Mouse (Mus musculus) C2C12 (cell line): ENCODE measurements around the gene Enkur.

Experiments used
- CEBPB ChIP-seq: IDR thresholded peaks from one replicate; pipeline ENCODE4 v1.6.1; 2011; ENCODE audit warnings: low read depth, mild to moderate bottlenecking, control low read depth, moderate library complexity
- CTCF ChIP-seq: IDR thresholded peaks from one replicate; pipeline ENCODE4 v1.5.1; 2011; ENCODE audit not compliant: control insufficient read depth, insufficient read depth, insufficient read length
- FOSL1 ChIP-seq: IDR thresholded peaks from one replicate; pipeline ENCODE4 v1.8.0; 2011; ENCODE audit warnings: mild to moderate bottlenecking, low read length; ENCODE audit not compliant: poor library complexity, insufficient read depth, severe bottlenecking
- MAX ChIP-seq: IDR thresholded peaks from one replicate; pipeline ENCODE4 v1.6.1; 2011; ENCODE audit warnings: mild to moderate bottlenecking, control low read depth
- MYOG ChIP-seq: IDR thresholded peaks from one replicate; pipeline ENCODE4 v1.6.1; 2011; ENCODE audit not compliant: control insufficient read depth, insufficient read length; ENCODE audit errors: extremely low read depth
- USF1 ChIP-seq: IDR thresholded peaks from one replicate; pipeline ENCODE4 v1.6.1; 2011; ENCODE audit warnings: low read depth, mild to moderate bottlenecking, control low read depth, moderate library complexity

DNA sequence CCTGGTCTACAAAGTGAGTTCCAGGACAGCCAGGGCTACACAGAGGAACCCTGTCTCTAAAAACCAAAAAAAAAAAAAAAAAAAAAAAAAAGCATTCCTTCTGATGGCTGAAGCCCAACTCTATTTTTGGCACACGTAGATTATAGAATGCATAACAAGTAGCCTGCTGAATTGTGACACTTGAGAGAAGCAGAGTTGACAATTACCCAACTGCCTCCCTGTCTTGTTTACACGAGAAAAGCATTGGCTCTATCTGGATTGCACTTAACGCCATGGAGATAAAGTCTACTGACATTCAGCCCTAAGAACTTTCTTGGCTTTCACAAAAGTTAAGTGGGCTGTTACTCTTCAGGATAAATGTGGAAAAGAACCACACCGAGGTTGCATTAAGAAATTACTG is 39.8 kb upstream of the Enkur start:
- TF ChIP-seq CTCF (no peak), MYOG (no peak), CEBPB (no peak), FOSL1 (no peak), USF1 (no peak), MAX (no peak)
